ENCODE assay signal across 33 mouse cellular contexts in genomic region chrX:86284597-86284996, GRCm38 (mm10). TPM values are rescaled to one million over a fixed set of nuclear protein-coding genes. Genes with fewer than 3 reads are reported as not detected.
"Had no signal": no experiment of that assay in that cellular context is flagged by ENCODE, and none has a peak within 500 bp of the region (broad histone marks: within the 10 kb centered on the region; RNA-seq: fewer than 3 reads in every experiment).

No protein-coding gene starts in this region.

RNA-seq across cellular contexts. Expression of gene Mageb4, which starts 20.3 kb away (rescaled TPM):
- total RNA-seq: gastrocnemius, adult 18-20 months; gastrocnemius, adult 8-10 months; gastrocnemius, postnatal 14 days; gastrocnemius, postnatal 36 days; heart, adult 18-20 months; heart, adult 8-10 months; heart, postnatal 10 days; heart, postnatal 25 days; heart, postnatal 4 days; layer of hippocampus, adult 2 months; layer of hippocampus, postnatal 10 days; layer of hippocampus, postnatal 25 days; left cerebral cortex, adult 2 months; left cerebral cortex, postnatal 14 days; left cerebral cortex, postnatal 36 days had no signal
- polyA plus RNA-seq: gonadal fat pad, adult 2 months; heart, embryonic 10.5 days; heart, embryonic 12.5 days; heart, embryonic 14.5 days; heart, embryonic 16.5 days; hindbrain, embryonic 10.5 days; hindbrain, embryonic 12.5 days; inflammation-experienced regulatory T-cells, adult 6 months; intestine, embryonic 15.5 days; intestine, postnatal 0 days; kidney, embryonic 14.5 days; kidney, embryonic 16.5 days; limb, embryonic 10.5 days; limb, embryonic 12.5 days; limb, embryonic 14.5 days; liver, embryonic 11.5 days; liver, embryonic 13.5 days; liver, embryonic 15.5 days had no signal
